Mouse (Mus musculus) cerebellum, postnatal 10 days (tissue): ENCODE results near the gene Anapc1.
A peak's percentile ranks its signal among the peaks of the same experiment; 100 is the strongest.

Experiments used
- DNase-seq, 2 experiments: peaks; one replicate each; pipeline ENCODE4 v3.0.0; 2021; ENCODE audit warnings: mixed read lengths in 2 of 2

The Anapc1 gene

DNA sequence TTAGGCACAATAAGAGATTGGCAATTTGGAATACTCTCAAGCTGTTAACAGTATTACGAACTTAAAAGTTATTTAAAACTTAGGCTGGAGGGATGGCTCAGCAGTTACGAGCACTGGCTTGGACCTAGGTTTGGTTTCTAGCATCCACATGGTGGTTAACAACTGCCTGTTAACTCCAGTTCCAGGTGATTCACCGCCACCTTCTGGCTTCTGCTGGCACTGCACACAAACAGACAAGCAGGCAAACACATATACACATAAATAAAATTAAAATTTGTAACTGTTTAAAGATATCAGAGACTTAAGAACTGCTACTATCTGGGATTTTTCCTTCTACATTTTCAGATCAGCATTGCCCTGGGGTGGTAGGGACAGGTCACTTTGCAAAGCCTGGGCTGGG, 123.0 kb downstream of the Anapc1 start:
- peak; percentile 14 to 31 for DNase-seq
